Comparison of ENCODE assay signal across 9 mouse cellular contexts in the genomic region with DNA sequence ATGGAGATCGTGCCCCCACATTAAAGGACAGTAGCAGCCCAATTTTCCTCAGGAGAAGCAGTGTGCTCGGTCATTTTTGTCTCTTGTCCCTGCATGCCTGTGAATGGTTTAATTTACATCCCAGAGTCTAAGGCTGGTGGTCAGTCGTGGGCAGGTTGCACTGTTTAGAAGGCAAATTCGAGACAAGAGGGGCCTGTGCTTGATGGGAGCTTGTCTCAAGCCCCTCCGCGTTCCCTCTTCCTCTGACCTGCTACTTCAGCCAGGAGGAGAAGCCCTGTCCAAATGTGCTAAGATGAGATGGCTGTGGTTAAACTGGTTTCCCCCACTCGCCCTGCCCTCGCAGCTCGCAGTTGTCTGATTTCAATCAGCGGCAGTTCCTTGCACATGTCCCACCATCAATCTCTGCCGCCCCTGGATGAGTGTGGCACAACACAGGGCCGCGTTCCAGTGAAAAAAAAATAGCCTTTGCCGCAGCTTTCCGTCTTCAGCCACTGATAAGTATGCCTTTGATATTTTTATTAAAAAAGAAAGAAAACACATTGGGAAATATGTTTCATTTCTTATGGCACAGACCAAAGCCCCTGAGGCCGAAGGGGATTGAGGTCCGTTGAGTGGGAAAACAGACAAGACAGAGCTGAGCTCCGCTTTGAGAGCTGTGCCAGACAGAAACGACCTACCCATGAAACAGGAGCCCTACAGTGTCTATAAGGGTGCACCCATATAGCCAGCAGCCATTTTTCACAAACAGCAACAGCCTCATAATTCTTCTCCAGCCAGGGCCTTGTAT.
DNase-seq lines count a peak whose midpoint lies in the region; ATAC-seq lines count a peak whose summit lies in the region.
"Had no signal": no experiment of that assay in that cellular context is flagged by ENCODE, and none has a peak within 500 bp of the region (broad histone marks: within the 10 kb centered on the region; RNA-seq: fewer than 3 reads in every experiment).

No protein-coding gene starts in this region.

- H3K9ac ChIP-seq in heart, embryonic 13.5 days, result no peak overlapping the region
- H3K9ac ChIP-seq in embryonic facial prominence, embryonic 11.5 days (replicated peaks; ENCODE audit: low read length), result no peak overlapping the region
- no peak overlapping the region for H3K9ac ChIP-seq in midbrain, embryonic 14.5 days (replicated peaks; ENCODE audit: low read length)

- H3K27ac ChIP-seq in heart, embryonic 13.5 days (replicated peaks), result no peak overlapping the region
- no peak overlapping the region; the same call in 1 of the 2 replicates for H3K27ac ChIP-seq in embryonic facial prominence, embryonic 11.5 days (replicated peaks; ENCODE audit: low read depth, low read length)
- no peak overlapping the region for H3K27ac ChIP-seq in midbrain, embryonic 14.5 days (replicated peaks; ENCODE audit: low read depth, low read length)

- 60% methylated on average over 19 of the region's 19 CpGs for WGBS in heart, embryonic 13.5 days
- WGBS in embryonic facial prominence, embryonic 11.5 days, result 66% methylated on average over 19 of the region's 19 CpGs
- WGBS in midbrain, embryonic 14.5 days, result 80% methylated on average over 19 of the region's 19 CpGs

- no peaks in the 10 kb centered on the region for H3K27me3 ChIP-seq in heart, embryonic 13.5 days (replicated peaks)
- no peaks in the 10 kb centered on the region for H3K27me3 ChIP-seq in embryonic facial prominence, embryonic 11.5 days (ENCODE audit: control insufficient read depth, insufficient read depth, low read length)
- no peaks in the 10 kb centered on the region for H3K27me3 ChIP-seq in midbrain, embryonic 14.5 days (ENCODE audit: control insufficient read depth, insufficient read depth, low read length)

- ATAC-seq in heart, embryonic 13.5 days (ENCODE audit: extremely low read depth, insufficient number of reproducible peaks, low FRiP score, low TSS enrichment), result no peak
- ATAC-seq in embryonic facial prominence, embryonic 11.5 days (replicated peaks; ENCODE audit: insufficient number of reproducible peaks, low FRiP score, low TSS enrichment, low read depth), result 0 out of 2 replicates have a peak, but pooled peaks have one; percentile 56
- ATAC-seq in midbrain, embryonic 14.5 days (ENCODE audit: low FRiP score, low TSS enrichment), result no peak

- no peaks in the 10 kb centered on the region for H3K9me3 ChIP-seq in heart, embryonic 13.5 days
- H3K9me3 ChIP-seq in embryonic facial prominence, embryonic 11.5 days (replicated peaks; ENCODE audit: control insufficient read depth, low read length), result no peaks in the 10 kb centered on the region
- no peaks in the 10 kb centered on the region for H3K9me3 ChIP-seq in midbrain, embryonic 14.5 days (ENCODE audit: control insufficient read depth, low read length)

- DNase-seq in heart, adult 11 months, result no peak
- peak; percentile 23 for DNase-seq in embryonic facial prominence, embryonic 11.5 days (ENCODE audit: low spot score)
- DNase-seq in gastrocnemius, postnatal 25 days, result peak; percentile 19
- peak; percentile 2 for DNase-seq in midbrain, embryonic 14.5 days
- no peak for DNase-seq in adipocyte (ENCODE audit: low spot score)
- DNase-seq in layer of hippocampus, adult 8-10 months (ENCODE audit: low spot score in 2 of 2), result no peak
- no peak for DNase-seq in adrenal gland, postnatal 36 days
- DNase-seq: cerebellum, adult 8-10 months had no signal

- H3K4me2 ChIP-seq in heart, embryonic 13.5 days, result peak overlapping the region; percentile 31
- H3K4me2 ChIP-seq in embryonic facial prominence, embryonic 11.5 days (ENCODE audit: low read depth, low read length), result no peak overlapping the region
- peak overlapping the region; percentile 41 for H3K4me2 ChIP-seq in midbrain, embryonic 14.5 days (ENCODE audit: low read length)

- no peaks in the 10 kb centered on the region for H3K4me1 ChIP-seq in heart, embryonic 13.5 days
- H3K4me1 ChIP-seq in embryonic facial prominence, embryonic 11.5 days (ENCODE audit: control insufficient read depth, insufficient read depth, low read length), result no peaks in the 10 kb centered on the region; the same call in 1 of the 2 replicates
- H3K4me1 ChIP-seq in midbrain, embryonic 14.5 days (ENCODE audit: control insufficient read depth, insufficient read depth, low read length), result peaks cover 5% of the 10 kb centered on the region; the same call in 1 of the 2 replicates

- no peak overlapping the region for H3K4me3 ChIP-seq in heart, embryonic 13.5 days
- H3K4me3 ChIP-seq in embryonic facial prominence, embryonic 11.5 days (ENCODE audit: low read depth, low read length), result no peak overlapping the region
- no peak overlapping the region for H3K4me3 ChIP-seq in midbrain, embryonic 14.5 days (replicated peaks; ENCODE audit: low read depth, low read length)

- H3K36me3 ChIP-seq in heart, embryonic 13.5 days, result no peaks in the 10 kb centered on the region
- H3K36me3 ChIP-seq in embryonic facial prominence, embryonic 11.5 days (replicated peaks; ENCODE audit: control insufficient read depth, insufficient read depth, low read depth, low read length), result no peaks in the 10 kb centered on the region
- H3K36me3 ChIP-seq in midbrain, embryonic 14.5 days (ENCODE audit: control insufficient read depth, insufficient read depth, low read length), result no peaks in the 10 kb centered on the region

Comparison
In these comparisons a context has a peak if more than half of its experiments do, and no peak if none do; other contexts are left out.
1. DNase-seq: peak in embryonic facial prominence, embryonic 11.5 days (single experiment), gastrocnemius, postnatal 25 days (single experiment) and midbrain, embryonic 14.5 days (single experiment); none in heart, adult 11 months (single experiment), adipocyte (single experiment), layer of hippocampus, adult 8-10 months (0 of 2) and adrenal gland, postnatal 36 days (0 of 2).